Mouse (Mus musculus): ENCODE data around the gene Pnlip. TPM values are rescaled to one million over a fixed set of nuclear protein-coding genes. Genes with fewer than 3 reads are reported as not detected.

Gene Pnlip
- polyA plus RNA-seq, 1 experiment from 2014 or later = 0.27 TPM

GRCm38 (mm10) chr19:58728445-58729031 is 76.2 kb downstream of the Pnlip start, which contains the start of gene Pnliprp1:
Pnliprp1 (plus strand) TSS chr19:58728887.
- ATAC-seq (ENCODE audit: insufficient number of reproducible peaks, insufficient read depth, low FRiP score, low read depth) = no peak

More at GRCm38 (mm10) chr19:58728445-58729031, 76.2 kb downstream of the Pnlip start, which contains the start of gene Pnliprp1:
- Histone ChIP-seq H3K36me3 (ENCODE audit: control insufficient read depth, insufficient read depth, low read length) (no peaks in the 10 kb centered on the region), H3K27me3 (ENCODE audit: control insufficient read depth, insufficient read depth, low read length) (no peaks in the 10 kb centered on the region), H3K4me1 (ENCODE audit: control insufficient read depth, insufficient read depth, low read length) (peaks cover 13% of the 10 kb centered on the region), H3K9me3 (ENCODE audit: control insufficient read depth, low read depth, low read length) (no peaks in the 10 kb centered on the region), H3K27ac (ENCODE audit: low read length) (peak within 1 kb of the TSS; percentile 67; the same call in 1 of the 2 replicates), H3K9ac (replicated peaks; ENCODE audit: low read depth, low read length) (no peak within 1 kb of the TSS), H3K4me2 (replicated peaks; ENCODE audit: low read depth, low read length) (no peak within 1 kb of the TSS), H3K4me3 (ENCODE audit: low read depth, low read length) (no peak within 1 kb of the TSS)
- 37% methylated on average over 5 of the region's 5 CpGs for WGBS

Other genes with a start within 250 kb of the Pnlip start
- gene Gfra1, start 196.6 kb upstream of the Pnlip start, polyA plus RNA-seq (2014; fragmentation: Nextera tagmentation; extraction: Ambion mirVana) = 63.7 and 66.3 TPM in 2 replicates
- not detected in 2 replicates for gene Ccdc172, start 140.5 kb upstream of the Pnlip start, polyA plus RNA-seq (2014; fragmentation: Nextera tagmentation; extraction: Ambion mirVana)
- 254 TPM in 1 of 2 replicates, not detected in the other for gene Pnliprp1, start 76.4 kb downstream of the Pnlip start, polyA plus RNA-seq (2014; fragmentation: Nextera tagmentation; extraction: Ambion mirVana)
- 1.1 and 3.0 TPM in 2 replicates for gene Pnliprp2, start 107.2 kb downstream of the Pnlip start, polyA plus RNA-seq (2014; fragmentation: Nextera tagmentation; extraction: Ambion mirVana)
- not detected in 2 replicates for gene 1700019N19Rik, start 142.0 kb downstream of the Pnlip start, polyA plus RNA-seq (2014; fragmentation: Nextera tagmentation; extraction: Ambion mirVana)

Data from stomach, embryonic 14.5 days (tissue).